Mouse (Mus musculus) G1E (cell line): ENCODE measurements around the gene Kdelr1.

Source experiments
- CTCF ChIP-seq: IDR thresholded peaks from 2 replicates; pipeline ENCODE4 v1.5.1; 2012; ENCODE audit warnings: low read depth, low read length, inconsistent platforms, mixed read lengths
- GATA1 ChIP-seq: IDR thresholded peaks from 2 replicates; pipeline ENCODE4 v1.6.1; 2012; ENCODE audit warnings: borderline replicate concordance, low read length, inconsistent platforms, mixed read lengths
- GATA2 ChIP-seq: IDR thresholded peaks from 2 replicates; pipeline ENCODE4 v1.6.1; 2012; ENCODE audit warnings: low read depth, low read length, inconsistent platforms, borderline replicate concordance
- POLR2AphosphoS5 ChIP-seq: IDR thresholded peaks from 2 replicates; pipeline ENCODE4 v1.6.1; 2012; ENCODE audit warnings: low read depth, low read length, inconsistent platforms; ENCODE audit not compliant: insufficient replicate concordance
- TAL1 ChIP-seq: conservative IDR thresholded peaks from 2 replicates; pipeline ENCODE4 v1.6.1; 2012; ENCODE audit warnings: low read depth, low read length, inconsistent platforms, mixed read lengths

DNA sequence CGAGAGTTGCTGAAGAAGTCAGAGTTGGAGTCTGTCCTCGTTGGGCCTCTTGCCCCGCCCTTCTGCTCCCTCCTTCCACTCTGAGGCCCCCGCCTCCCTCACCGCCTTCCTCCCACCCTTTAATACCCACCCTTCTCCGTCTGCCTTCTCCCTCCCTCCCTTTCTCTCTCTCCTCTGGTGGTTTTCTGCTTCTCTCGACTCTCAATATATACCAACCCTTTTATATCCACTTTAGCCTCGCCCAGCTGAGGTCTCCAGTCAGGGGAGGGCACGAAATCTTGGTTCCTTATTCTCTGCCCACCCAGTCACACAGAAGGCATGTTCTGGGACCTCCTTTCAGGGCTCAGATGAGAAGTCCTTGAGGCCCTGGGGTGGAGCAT is 48.7 kb downstream of the Kdelr1 start, which contains the start of gene Emp3:
- TF ChIP-seq CTCF: no peak
- no peak for TF ChIP-seq TAL1
- TF ChIP-seq GATA2: no peak
- TF ChIP-seq POLR2AphosphoS5: no peak
- TF ChIP-seq GATA1: no peak
